Mouse (Mus musculus): ENCODE data around the gene Tmem199. TPM values are rescaled to one million over a fixed set of nuclear protein-coding genes. Genes with fewer than 3 reads are reported as not detected.

The Tmem199 gene
- total RNA-seq, 1 experiment, result 73.1 TPM

DNA sequence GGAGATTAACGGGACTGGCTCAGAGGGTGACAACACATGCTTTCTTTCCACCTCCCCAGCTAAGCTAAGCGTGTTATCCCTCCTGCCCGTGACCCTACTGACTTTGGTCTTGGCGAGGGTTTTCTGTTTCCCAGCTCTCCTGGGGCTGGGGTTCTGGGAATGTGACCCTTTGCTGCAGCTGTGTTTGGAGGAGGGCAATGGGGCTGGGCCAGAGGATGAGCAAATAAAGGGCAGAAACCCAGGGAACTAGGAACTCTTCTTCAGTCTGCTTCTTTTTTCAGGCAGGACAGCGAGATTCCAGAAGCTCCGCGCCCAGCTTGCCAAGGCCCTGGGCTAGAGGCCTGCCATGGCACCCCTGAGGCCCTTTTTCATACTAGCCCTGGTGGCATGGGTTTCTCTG lies 13.0 kb downstream of the Tmem199 start, which contains the start of gene Vtn:
Gene Vtn (plus strand): TSS at position 88 of the 400 bp plus-strand sequence.
- Histone ChIP-seq H3K4me3 (ENCODE audit: insufficient read depth in 1 of 2, low read depth in 1 of 2, low read length in 2 of 2, poor library complexity in 1 of 2, severe bottlenecking in 1 of 2) (peak within 1 kb of the TSS; percentile 20 to 77; a peak in 3 of 4 replicates), H3K4me1 (ENCODE audit: control insufficient read depth in 2 of 2, insufficient read depth in 2 of 2, low read length in 2 of 2, poor library complexity in 1 of 2) (peaks cover 0 to 2% of the 10 kb centered on the region in 2 experiments; a peak in 1 of 4 replicates), H3K9me3 (ENCODE audit: control insufficient read depth, insufficient read depth, low read depth, low read length) (no peaks in the 10 kb centered on the region), H3K36me3 (ENCODE audit: control insufficient read depth, insufficient read depth, low read length, poor library complexity, severe bottlenecking) (no peaks in the 10 kb centered on the region), H3K9ac (ENCODE audit: insufficient read depth, low read depth, low read length, poor library complexity, severe bottlenecking) (peak within 1 kb of the TSS; percentile 38; the same call in 1 of the 2 replicates), H3K27ac (ENCODE audit: insufficient read depth, low read depth, low read length, poor library complexity, severe bottlenecking) (no peak within 1 kb of the TSS)
- in situ Hi-C loops (cut with MboI; ENCODE audit: low sequenced_read_pairs in 2 of 2, unreplicated experiment in 2 of 2), result no loop called here
- DNase-seq (ENCODE audit: low read depth, low spot score), result no peak
- TF ChIP-seq MAFK (IDR thresholded peaks at IDR 0.05; ENCODE audit: insufficient read depth, low read depth, low read length) (no peak), CHD2 (IDR thresholded peaks at IDR 0.05; ENCODE audit: low read depth, low read length) (no peak), ZC3H11A (IDR thresholded peaks at IDR 0.05; ENCODE audit: borderline replicate concordance, low read depth, low read length) (no peak), ZNF384 (IDR thresholded peaks at IDR 0.05; ENCODE audit: low read depth, low read length) (no peak), HCFC1 (IDR thresholded peaks at IDR 0.05; ENCODE audit: borderline replicate concordance, insufficient read depth, low read length) (no peak)

- TF ChIP-seq HCFC1 (IDR thresholded peaks at IDR 0.05; ENCODE audit: borderline replicate concordance, insufficient read depth, low read length), result peak; percentile 49; the same call in 1 of the 2 replicates
- TF ChIP-seq CHD2 (IDR thresholded peaks at IDR 0.05; ENCODE audit: low read depth, low read length), result no peak
- peak; percentile 92 for TF ChIP-seq ZNF384 (IDR thresholded peaks at IDR 0.05; ENCODE audit: low read depth, low read length)
- TF ChIP-seq MAFK (IDR thresholded peaks at IDR 0.05; ENCODE audit: insufficient read depth, low read depth, low read length), result no peak
- no peak for TF ChIP-seq ZC3H11A (IDR thresholded peaks at IDR 0.05; ENCODE audit: borderline replicate concordance, low read depth, low read length)
- in situ Hi-C loops (cut with MboI; ENCODE audit: low sequenced_read_pairs in 2 of 2, unreplicated experiment in 2 of 2), result no loop called here
- Histone ChIP-seq H3K9me3 (ENCODE audit: control insufficient read depth, insufficient read depth, low read depth, low read length) (no peaks in the 10 kb centered on the region), H3K27ac (ENCODE audit: insufficient read depth, low read depth, low read length, poor library complexity, severe bottlenecking) (no peak within 1 kb of the TSS), H3K4me3 (ENCODE audit: insufficient read depth in 1 of 2, low read depth in 1 of 2, low read length in 2 of 2, poor library complexity in 1 of 2, severe bottlenecking in 1 of 2) (peak within 1 kb of the TSS; percentile 59 to 77), H3K36me3 (ENCODE audit: control insufficient read depth, insufficient read depth, low read length, poor library complexity, severe bottlenecking) (no peaks in the 10 kb centered on the region), H3K9ac (ENCODE audit: insufficient read depth, low read depth, low read length, poor library complexity, severe bottlenecking) (peak within 1 kb of the TSS; percentile 38; the same call in 1 of the 2 replicates), H3K4me1 (ENCODE audit: control insufficient read depth in 2 of 2, insufficient read depth in 2 of 2, low read length in 2 of 2, poor library complexity in 1 of 2) (peaks cover 0 to 2% of the 10 kb centered on the region in 2 experiments; a peak in 1 of 4 replicates)
- peak; percentile 98 for DNase-seq (ENCODE audit: low read depth, low spot score)
Observed at GRCm38 (mm10) chr11:78497544-78498522, 14.1 kb downstream of the Tmem199 start, which contains the start of gene Sarm1. TSS of gene Sarm1 (minus strand) at chr11:78497754.

GRCm38 (mm10) chr11:78497071-78497541 lies 14.9 kb downstream of the Tmem199 start:
- TF ChIP-seq CHD2 (IDR thresholded peaks at IDR 0.05; ENCODE audit: low read depth, low read length) (no peak), HCFC1 (IDR thresholded peaks at IDR 0.05; ENCODE audit: borderline replicate concordance, insufficient read depth, low read length) (no peak), MAFK (IDR thresholded peaks at IDR 0.05; ENCODE audit: insufficient read depth, low read depth, low read length) (no peak), ZC3H11A (IDR thresholded peaks at IDR 0.05; ENCODE audit: borderline replicate concordance, low read depth, low read length) (no peak), ZNF384 (IDR thresholded peaks at IDR 0.05; ENCODE audit: low read depth, low read length) (no peak)
- Histone ChIP-seq H3K4me3 (ENCODE audit: insufficient read depth in 1 of 2, low read depth in 1 of 2, low read length in 2 of 2, poor library complexity in 1 of 2, severe bottlenecking in 1 of 2) (peak overlapping the region; percentile 59 to 77), H3K36me3 (ENCODE audit: control insufficient read depth, insufficient read depth, low read length, poor library complexity, severe bottlenecking) (no peaks in the 10 kb centered on the region), H3K9me3 (ENCODE audit: control insufficient read depth, insufficient read depth, low read depth, low read length) (no peaks in the 10 kb centered on the region), H3K4me1 (ENCODE audit: control insufficient read depth in 2 of 2, insufficient read depth in 2 of 2, low read length in 2 of 2, poor library complexity in 1 of 2) (peaks cover 0 to 2% of the 10 kb centered on the region in 2 experiments; a peak in 1 of 4 replicates), H3K27ac (ENCODE audit: insufficient read depth, low read depth, low read length, poor library complexity, severe bottlenecking) (no peak overlapping the region), H3K9ac (ENCODE audit: insufficient read depth, low read depth, low read length, poor library complexity, severe bottlenecking) (peak overlapping the region; percentile 19; the same call in 1 of the 2 replicates)
- no peak for DNase-seq (ENCODE audit: low read depth, low spot score)
- in situ Hi-C loops (cut with MboI; ENCODE audit: low sequenced_read_pairs in 2 of 2, unreplicated experiment in 2 of 2), result no loop called here

DNA sequence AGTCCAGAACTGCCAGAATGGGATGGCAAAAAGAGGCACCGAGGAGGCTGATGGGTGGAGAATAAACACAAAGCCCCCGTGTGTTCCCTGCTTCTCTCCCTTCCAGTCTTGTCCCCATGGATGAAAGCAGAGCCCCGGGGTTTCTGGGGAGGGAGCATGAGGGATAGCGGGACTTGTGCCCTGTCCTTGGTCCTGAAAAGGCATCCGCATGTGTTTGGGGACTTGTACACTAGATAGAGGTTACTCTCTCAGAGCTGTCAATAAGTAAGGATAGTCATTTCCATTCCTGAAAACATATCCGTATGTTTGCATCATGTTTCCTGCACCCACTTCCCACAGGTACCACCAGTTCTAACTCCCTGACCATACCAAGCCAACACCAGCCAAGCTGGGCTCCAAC lies 16.1 kb downstream of the Tmem199 start:
- Histone ChIP-seq H3K9ac (ENCODE audit: insufficient read depth, low read depth, low read length, poor library complexity, severe bottlenecking) (no peak overlapping the region), H3K4me1 (ENCODE audit: control insufficient read depth in 2 of 2, insufficient read depth in 2 of 2, low read length in 2 of 2, poor library complexity in 1 of 2) (peaks cover 2 to 4% of the 10 kb centered on the region in 2 experiments; a peak in 2 of 4 replicates), H3K4me3 (ENCODE audit: insufficient read depth in 1 of 2, low read depth in 1 of 2, low read length in 2 of 2, poor library complexity in 1 of 2, severe bottlenecking in 1 of 2) (no peak overlapping the region), H3K9me3 (ENCODE audit: control insufficient read depth, insufficient read depth, low read depth, low read length) (no peaks in the 10 kb centered on the region), H3K36me3 (ENCODE audit: control insufficient read depth, insufficient read depth, low read length, poor library complexity, severe bottlenecking) (no peaks in the 10 kb centered on the region), H3K27ac (ENCODE audit: insufficient read depth, low read depth, low read length, poor library complexity, severe bottlenecking) (no peak overlapping the region)
- TF ChIP-seq ZNF384 (IDR thresholded peaks at IDR 0.05; ENCODE audit: low read depth, low read length) (no peak), HCFC1 (IDR thresholded peaks at IDR 0.05; ENCODE audit: borderline replicate concordance, insufficient read depth, low read length) (no peak), ZC3H11A (IDR thresholded peaks at IDR 0.05; ENCODE audit: borderline replicate concordance, low read depth, low read length) (no peak), MAFK (IDR thresholded peaks at IDR 0.05; ENCODE audit: insufficient read depth, low read depth, low read length) (no peak), CHD2 (IDR thresholded peaks at IDR 0.05; ENCODE audit: low read depth, low read length) (no peak)
- in situ Hi-C loops (cut with MboI; ENCODE audit: low sequenced_read_pairs in 2 of 2, unreplicated experiment in 2 of 2), result no loop called here
- peak; percentile 63 for DNase-seq (ENCODE audit: low read depth, low spot score)
